Mouse (Mus musculus) left cerebral cortex, postnatal 36 days (tissue): Measurements from ENCODE around the gene Btbd6. TPM values are rescaled to one million over a fixed set of nuclear protein-coding genes. Genes with fewer than 3 reads are reported as not detected.

Experiments
- DNase-seq, 2 experiments: peaks; one replicate each; pipeline ENCODE4 v3.0.0; 2021 to 2022; ENCODE audit warnings: low spot score in 2 of 2, mixed read lengths in 1 of 2
- intact Hi-C: fragments of 180-260 bp; cut with DNase I; formaldehyde crosslinking; loops from one replicate; pipeline ENCODE4 v1.15.1; 2025
- total RNA-seq, 2 experiments: library from RNA; stranded (reverse); gene quantifications; 2 replicates each; pipeline ENCODE4 v1.2.3; 2021

The Btbd6 gene
- total RNA-seq, 2 experiments from 2014 or later, result 59.3 to 74.3 TPM

GRCm38 (mm10) chr12:113028067-113028466 is 51.8 kb downstream of the Btbd6 start:
- intact Hi-C loops, result no loop called here

More at GRCm38 (mm10) chr12:113028067-113028466, 51.8 kb downstream of the Btbd6 start:
- no peak for DNase-seq

Other genes starting within 250 kb of the Btbd6 start
- 10 to 100 TPM in 1 of 2 experiments, 1 to 10 TPM in 1; 9.3 to 10.3 TPM for gene Pld4, start 215.8 kb upstream of the Btbd6 start, total RNA-seq
- gene Ahnak2, start 173.8 kb upstream of the Btbd6 start, total RNA-seq, result 1 to 10 TPM; 6.1 to 6.8 TPM
- gene Clba1, start 167.5 kb upstream of the Btbd6 start, total RNA-seq, result 10 to 100 TPM; 17.4 to 22.1 TPM
- gene Cdca4, start 147.1 kb upstream of the Btbd6 start, total RNA-seq, result 10 to 100 TPM in 1 of 2 experiments, 1 to 10 TPM in 1; 9.2 to 10.9 TPM
- gene Gpr132, start 108.3 kb upstream of the Btbd6 start, total RNA-seq, result not detected
- gene Jag2, start 46.7 kb upstream of the Btbd6 start, total RNA-seq, result 10 to 100 TPM; 47.9 to 61.7 TPM
- gene Nudt14, start 34.4 kb upstream of the Btbd6 start, total RNA-seq, result 10 to 100 TPM; 11.0 to 12.3 TPM
- gene Brf1, start 24.2 kb downstream of the Btbd6 start, total RNA-seq, result 10 to 100 TPM; 41.4 to 55.5 TPM
- 10 to 100 TPM; 70.4 to 74.2 TPM for gene Pacs2, start 38.0 kb downstream of the Btbd6 start, total RNA-seq
- under 1 TPM; 0.35 to 0.52 TPM for gene Tex22, start 98.0 kb downstream of the Btbd6 start, total RNA-seq
- gene Mta1, start 121.8 kb downstream of the Btbd6 start, total RNA-seq, result 10 to 100 TPM; 79.8 to 80.2 TPM
- gene Crip2, start 163.8 kb downstream of the Btbd6 start, total RNA-seq, result 100 to 1,000 TPM; 154 to 164 TPM
- 10 to 100 TPM; 12.9 to 14.2 TPM for gene Crip1, start 169.8 kb downstream of the Btbd6 start, total RNA-seq
- gene Tedc1, start 179.9 kb downstream of the Btbd6 start, total RNA-seq, result 1 to 10 TPM; 1.5 to 2.1 TPM
- 10 to 100 TPM; 24.9 to 31.1 TPM for gene Tmem121, start 209.4 kb downstream of the Btbd6 start, total RNA-seq